Mouse (Mus musculus): ENCODE results near the gene Efcab12.
"Not testable (repeated sequence)": the region's sequence is repeated elsewhere in the genome, so short reads cannot be mapped to it uniquely, and the experiment has no call there.

Gene Efcab12

DNA sequence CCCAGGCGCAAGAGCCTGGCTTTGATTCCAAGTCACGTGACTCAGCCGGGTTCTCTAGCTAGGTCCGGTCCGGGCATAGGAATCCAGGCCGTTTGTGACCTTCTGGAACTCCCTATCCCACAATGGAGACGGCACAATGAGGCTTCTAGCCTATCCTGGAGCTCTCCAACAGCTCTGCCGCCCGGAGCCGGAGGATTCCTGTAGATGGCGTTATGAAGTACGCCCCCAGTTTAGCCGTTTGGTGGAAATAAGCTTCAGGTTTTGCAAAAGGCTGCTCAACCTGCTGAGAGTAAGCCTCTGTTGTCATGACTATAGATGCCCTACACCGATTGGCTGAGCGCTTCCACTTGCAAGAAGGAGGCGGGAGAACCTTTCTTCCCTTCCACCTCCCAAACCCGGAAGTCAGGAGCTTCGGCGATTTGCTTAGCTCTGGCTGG is at the start of gene Efcab12:
Efcab12 (minus strand) TSS at position 252 of the 437 bp plus-strand sequence.
- DNase-seq (ENCODE audit: low read depth, low spot score), result peak; percentile 40

DNA sequence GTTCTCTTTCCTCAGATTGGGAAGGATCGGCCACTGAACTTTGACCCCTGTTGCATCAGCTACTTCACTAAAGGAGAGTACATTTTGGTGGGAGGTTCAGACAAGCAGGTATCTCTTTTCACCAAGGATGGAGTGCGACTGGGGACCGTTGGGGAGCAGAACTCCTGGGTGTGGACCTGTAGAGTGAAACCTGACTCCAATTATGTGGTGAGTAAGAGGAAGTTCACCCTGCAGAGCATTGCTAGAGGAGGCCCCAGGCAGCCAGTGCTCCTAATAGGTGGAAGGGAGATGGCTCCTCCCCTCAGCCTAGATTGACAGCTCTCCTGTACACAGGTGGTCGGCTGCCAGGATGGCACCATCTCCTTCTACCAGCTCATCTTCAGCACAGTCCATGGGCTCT is 48.7 kb upstream of the Efcab12 start:
- DNase-seq (ENCODE audit: low read depth, low spot score), result no peak

DNA sequence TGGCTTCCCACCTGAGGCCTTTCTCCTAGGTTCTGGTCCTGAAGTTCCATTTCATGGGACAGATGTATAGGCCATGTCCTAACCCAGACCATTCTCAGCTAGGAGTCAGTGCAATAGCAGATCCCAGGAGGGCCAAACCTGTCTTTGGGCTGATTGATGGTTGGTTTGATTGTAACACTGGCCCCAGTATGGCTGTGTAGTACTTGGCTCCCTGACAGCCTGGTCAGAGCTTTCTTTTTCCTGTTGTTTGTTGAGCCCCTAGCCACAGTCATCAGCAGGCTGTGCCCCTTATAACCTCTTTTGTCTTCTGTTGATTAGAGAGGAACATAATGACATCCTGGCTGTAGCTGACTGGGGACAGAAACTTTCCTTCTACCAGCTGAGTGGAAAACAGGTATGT is 45.8 kb upstream of the Efcab12 start:
- DNase-seq (ENCODE audit: low read depth, low spot score), result no peak

DNA sequence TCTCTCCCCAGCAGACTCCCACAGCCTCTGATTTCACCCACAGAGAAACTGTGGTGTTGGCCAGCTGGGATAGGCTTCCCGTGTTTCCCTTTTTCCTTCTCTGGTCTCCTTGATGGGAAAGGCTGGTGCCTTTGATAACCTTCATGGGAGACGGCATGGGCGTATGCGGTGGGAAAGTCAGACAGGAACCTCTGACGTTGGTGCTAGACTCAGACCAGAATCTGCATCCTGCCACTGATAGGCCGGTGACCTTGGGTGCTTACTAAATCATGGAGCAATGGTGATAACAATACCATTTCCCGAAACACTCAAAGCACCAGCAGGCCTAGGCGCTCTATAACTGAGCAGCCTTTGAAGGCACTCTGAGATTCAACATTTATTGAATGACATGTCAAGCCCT is 42.5 kb upstream of the Efcab12 start:
- no peak for DNase-seq (ENCODE audit: low read depth, low spot score)

DNA sequence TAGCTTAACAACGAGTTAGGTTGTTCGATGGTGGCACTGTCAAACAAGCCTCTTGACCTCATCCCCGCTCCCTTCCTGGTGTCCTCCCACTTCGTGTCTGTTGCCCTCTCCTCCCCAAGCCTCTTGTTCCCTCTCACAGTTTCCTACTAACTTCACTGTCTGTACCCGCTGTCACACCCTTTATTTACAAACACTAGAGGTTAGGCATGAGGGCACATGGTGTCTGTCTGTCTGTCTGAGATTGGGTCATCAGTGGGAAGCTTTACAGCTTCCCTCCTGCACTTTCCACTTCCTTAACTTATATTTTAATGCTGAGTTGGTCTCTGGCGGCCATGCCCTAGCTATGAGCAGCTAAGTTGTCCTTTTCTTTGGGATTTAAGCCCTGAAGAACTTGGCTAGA is 41.5 kb upstream of the Efcab12 start:
- no peak for DNase-seq (ENCODE audit: low read depth, low spot score)

DNA sequence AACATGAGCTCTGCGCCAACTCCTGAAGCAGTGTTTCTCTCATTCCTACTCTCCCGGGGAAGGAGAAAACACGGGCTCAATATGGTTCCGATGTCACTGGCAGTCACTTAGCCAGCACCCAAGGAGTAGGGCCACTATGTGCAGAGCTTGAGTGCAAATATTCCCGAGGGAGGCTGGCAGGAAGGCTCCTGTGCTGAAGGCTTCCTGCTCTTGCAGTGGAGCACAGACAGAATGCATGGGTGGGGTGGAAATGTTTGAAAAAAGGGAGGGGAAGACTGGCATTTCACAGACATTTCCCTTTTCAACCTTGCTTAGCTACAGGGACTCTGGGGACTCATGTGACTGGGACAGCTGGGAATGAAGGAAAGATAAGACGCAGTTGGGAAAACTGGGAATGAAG is 40.5 kb upstream of the Efcab12 start:
- DNase-seq (ENCODE audit: low read depth, low spot score), result no peak

DNA sequence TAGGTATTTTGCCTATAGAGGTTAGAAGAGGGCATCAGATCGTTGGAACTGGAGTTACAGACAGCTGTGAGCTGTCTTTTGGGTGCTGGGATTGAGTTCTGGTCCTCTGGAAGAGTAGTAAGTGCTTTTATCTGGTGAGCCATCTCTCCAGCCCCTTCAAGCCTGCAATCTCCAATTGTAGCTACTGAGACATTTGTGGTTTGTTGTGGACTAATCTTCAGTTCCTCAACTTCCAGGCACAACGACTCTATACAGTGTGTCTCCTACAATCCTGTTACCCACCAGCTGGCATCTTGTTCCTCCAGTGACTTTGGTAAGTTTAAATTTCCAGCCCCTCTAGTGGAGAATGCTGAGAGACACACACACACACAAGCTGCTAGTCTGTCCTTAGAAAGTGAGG is 39.0 kb upstream of the Efcab12 start:
- no peak for DNase-seq (ENCODE audit: low read depth, low spot score)

DNA sequence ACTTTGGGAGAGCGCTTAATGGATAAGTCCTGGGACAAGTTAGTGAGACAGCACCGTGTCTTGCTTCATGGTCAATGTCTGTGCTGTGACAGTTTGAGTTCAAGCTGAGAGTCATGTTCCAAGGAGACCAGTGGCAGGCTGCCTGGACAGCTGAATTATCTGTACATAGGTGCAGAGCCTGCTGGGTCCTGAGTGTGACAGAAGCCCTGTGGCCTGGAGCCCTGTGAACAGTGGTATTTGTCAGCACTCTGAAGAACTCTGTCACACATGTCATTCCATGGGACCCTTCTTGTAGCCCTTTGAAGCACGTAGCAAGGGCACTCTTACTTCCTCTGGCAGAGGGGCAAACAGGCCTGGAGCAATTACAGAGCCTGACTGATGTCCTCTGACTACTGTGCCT is 33.1 kb upstream of the Efcab12 start:
- not testable (repeated sequence) for DNase-seq (ENCODE audit: low read depth, low spot score)

DNA sequence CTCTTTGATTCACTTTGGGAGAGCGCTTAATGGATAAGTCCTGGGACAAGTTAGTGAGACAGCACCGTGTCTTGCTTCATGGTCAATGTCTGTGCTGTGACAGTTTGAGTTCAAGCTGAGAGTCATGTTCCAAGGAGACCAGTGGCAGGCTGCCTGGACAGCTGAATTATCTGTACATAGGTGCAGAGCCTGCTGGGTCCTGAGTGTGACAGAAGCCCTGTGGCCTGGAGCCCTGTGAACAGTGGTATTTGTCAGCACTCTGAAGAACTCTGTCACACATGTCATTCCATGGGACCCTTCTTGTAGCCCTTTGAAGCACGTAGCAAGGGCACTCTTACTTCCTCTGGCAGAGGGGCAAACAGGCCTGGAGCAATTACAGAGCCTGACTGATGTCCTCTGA is 28.9 kb upstream of the Efcab12 start:
- not testable (repeated sequence) for DNase-seq (ENCODE audit: low read depth, low spot score)

DNA sequence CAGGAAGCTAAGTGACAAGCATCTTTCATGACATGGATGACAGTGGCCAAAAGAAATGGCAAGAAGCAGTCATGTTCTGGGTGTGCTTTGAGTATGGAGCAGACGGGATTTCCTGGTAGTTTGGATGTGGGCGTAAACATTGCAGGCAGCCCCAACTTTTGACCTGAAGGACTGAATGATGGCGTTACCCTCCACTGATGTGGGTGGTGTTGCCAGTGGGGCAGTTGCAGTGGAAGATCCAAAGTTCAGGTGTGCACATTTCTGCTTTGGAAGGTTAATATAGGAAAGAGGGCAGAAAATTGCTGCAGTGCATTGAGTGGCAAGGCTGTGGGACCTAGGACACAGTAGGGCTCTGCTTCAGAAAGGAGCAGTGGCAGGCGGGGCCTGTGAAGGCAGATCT is 27.0 kb upstream of the Efcab12 start:
- no peak for DNase-seq (ENCODE audit: low read depth, low spot score)

DNA sequence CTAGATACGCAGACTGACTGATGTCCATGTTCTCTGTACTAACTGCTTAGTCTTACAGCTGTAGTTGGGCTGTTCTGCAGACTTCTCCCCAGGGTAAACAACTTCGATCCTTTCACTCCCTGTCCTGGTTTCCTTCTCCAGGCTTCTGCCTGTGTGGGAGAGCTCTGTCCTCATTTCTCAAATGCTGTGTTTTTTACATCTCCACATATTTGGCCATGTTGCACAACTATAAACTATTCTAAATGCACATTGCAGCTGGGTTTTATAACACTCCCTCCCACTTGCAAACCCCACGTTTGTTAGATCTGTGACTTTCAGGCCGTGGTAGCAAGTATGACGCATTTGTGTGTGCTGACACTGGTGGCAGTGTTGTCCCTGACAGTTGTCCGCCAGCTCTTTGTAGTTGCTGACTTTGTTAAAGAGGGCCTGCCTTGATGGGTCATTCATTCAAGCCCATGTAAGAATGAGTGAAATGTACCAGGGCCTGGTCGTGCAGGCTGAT is 25.2 kb upstream of the Efcab12 start:
- no peak for DNase-seq (ENCODE audit: low read depth, low spot score)

DNA sequence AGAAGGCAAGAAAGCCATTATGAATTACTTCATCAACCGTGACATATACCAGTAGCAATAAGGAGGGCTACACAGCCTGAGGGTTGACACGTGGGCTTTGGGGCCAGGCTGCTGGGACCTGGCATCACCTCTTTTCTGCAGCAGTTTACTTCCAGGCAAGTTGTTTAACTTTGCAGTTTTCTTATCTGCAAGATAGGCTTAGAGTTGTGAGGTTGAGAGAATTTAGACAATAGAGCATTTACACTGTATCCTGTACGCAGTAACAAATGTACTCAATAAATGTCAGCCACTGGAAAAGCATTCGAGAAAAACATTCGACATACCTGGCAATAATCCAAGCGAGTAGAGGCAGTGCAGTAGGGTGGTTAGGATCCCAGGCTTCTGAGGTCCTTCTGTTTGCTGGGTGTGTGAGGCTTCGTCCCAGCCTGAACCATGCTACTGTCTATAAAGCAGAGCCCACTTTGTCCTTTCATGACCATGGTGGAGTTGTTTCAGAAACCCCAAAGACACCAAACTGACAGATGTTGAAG is 21.9 kb upstream of the Efcab12 start:
- no peak for DNase-seq (ENCODE audit: low read depth, low spot score)

DNA sequence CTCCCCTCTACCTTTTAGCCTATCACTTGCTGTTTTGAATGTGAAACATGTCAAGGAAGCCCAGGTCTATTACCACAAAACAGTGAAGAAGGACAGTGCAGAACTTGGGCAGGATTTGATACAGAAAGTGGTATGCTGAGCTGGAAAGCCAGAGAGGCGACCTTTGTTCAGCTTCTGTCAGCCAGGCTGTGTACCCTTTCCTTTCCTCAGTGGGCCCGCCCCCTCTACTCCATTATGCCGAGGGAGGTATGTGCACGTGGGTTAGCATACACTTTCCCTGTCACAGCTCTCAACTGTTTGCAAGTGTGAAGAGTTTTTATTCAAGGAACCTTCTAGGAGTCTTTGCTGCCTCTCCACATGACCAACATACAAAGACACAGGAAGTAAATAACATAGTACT is 21.0 kb upstream of the Efcab12 start:
- no peak for DNase-seq (ENCODE audit: low read depth, low spot score)

DNA sequence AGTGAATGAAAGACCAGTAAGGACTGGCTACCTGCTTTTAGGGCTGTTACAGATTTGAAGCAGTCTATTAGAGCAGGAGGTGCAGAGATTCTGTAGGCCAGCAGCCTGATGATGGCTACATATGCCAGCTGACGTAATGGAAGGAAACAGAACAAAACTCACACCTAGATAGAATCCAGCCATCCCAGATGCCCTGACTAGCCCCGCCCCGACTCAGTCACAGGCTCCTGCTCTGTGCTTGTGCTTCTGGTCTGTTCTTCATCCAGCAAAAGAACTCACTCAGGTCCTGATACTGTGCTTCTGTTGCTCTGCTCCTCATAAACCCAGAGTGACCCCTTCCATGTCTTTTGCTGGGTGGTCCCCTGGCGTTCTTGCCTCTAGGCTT is 18.1 kb upstream of the Efcab12 start:
- DNase-seq (ENCODE audit: low read depth, low spot score), result no peak

DNA sequence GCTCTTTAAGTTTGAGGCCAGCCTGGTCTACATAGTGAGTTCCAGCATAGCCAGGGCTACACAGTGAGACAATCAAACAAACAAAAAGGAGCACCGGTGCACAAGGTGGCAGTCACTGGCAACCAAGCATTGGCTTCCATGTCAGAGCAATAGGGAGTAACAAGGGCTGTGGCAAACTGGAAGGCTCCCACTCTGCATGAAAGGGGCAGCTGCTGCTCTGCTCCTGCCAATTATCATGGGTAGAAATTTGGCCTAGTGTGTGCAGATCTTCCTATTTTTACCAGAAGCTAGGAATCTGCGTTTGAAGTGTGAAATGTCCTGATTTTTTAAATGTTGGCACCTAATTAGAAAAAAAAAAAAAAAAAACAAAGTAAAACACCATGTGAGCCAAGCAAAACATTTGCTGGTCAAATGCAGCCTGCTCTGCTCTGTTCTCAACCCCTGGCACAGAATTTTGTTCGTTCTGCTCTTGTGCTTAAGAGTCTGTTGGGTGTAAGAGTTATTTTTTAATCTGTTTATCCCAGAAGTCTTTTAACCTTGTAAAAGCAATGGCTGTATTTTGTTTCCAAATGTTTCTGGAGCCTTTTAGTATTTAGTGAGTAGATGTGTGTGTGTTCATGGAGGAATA is 17.6 kb upstream of the Efcab12 start:
- DNase-seq (ENCODE audit: low read depth, low spot score), result no peak

DNA sequence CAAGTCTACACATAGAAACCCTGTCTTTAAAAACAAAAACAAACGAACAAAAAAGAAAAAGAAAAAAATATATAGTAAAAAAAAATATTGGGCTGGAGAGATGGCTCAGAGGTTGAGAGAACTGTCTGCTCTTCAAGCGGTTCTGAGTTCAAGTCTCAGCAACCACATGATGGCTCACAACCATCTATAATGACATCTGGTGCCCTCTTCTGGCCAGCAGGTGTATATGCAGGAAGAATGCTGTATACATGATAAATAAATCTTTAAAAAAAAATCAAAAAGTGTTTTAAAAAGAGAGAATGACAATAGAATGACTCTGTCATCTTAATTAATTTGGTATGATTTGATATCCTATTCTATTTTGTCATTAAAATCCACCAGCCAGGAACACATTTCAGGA is 16.2 kb upstream of the Efcab12 start:
- DNase-seq (ENCODE audit: low read depth, low spot score), result no peak

DNA sequence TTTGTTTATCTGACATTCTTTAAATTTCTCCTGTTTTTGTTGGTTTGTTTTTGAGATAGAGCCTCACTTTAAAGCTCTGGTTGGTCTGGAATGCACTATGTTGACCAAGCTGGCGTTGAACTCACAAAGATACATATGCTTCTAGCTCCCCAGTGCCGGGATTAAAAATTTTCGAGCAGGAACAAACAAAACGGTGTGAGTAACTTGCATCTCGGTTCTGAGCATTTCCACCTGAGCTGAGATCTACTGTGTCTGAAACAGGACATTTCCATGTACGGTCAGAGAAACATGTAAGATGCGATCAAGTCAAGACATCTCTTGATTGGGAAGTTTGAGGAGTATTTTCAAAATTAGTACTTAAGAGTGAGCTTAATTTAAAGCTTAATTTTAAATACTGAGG is 15.8 kb upstream of the Efcab12 start:
- no peak for DNase-seq (ENCODE audit: low read depth, low spot score)

DNA sequence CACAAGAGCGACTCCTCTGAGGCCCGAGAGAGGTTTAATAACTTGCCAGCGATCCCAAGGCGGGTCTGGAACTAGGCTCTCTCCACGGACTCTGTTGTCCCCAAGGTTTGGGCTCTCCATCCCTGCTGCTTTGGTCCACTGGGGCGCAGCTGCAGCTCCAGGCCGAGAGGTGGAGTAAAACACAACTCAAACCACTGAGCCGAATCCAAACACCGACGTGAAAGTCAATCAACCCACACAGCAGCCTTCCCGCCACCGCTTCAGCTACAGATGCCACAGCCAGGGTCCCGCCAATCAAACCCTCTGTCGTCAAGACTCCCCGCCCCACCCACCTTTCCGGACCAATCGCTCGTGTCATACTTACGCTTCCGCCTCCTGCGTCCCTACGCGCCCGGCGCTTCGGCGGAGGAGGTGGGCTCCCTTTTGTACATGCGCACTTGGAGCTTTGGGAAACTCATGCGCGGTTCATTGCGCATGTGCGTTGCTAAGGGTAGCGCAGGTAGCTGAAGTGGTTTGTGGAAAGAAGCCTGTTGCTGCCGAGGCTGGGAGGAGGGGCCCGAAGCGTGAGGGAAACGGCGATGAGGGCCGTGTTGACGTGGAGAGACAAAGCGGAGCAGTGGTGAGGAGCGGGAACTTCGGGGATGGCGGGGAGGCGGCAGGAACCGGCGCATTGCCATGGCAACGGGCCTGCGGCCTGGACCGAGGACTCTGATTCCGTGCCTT is 15.0 kb upstream of the Efcab12 start, which contains the start of the genes Mbd4 and Ift122:
Mbd4 (minus strand) TSS at position 281 of the 723 bp plus-strand sequence.
Ift122 (plus strand) TSS at position 380 of the 723 bp plus-strand sequence.
- peak; percentile 96 for DNase-seq (ENCODE audit: low read depth, low spot score)

DNA sequence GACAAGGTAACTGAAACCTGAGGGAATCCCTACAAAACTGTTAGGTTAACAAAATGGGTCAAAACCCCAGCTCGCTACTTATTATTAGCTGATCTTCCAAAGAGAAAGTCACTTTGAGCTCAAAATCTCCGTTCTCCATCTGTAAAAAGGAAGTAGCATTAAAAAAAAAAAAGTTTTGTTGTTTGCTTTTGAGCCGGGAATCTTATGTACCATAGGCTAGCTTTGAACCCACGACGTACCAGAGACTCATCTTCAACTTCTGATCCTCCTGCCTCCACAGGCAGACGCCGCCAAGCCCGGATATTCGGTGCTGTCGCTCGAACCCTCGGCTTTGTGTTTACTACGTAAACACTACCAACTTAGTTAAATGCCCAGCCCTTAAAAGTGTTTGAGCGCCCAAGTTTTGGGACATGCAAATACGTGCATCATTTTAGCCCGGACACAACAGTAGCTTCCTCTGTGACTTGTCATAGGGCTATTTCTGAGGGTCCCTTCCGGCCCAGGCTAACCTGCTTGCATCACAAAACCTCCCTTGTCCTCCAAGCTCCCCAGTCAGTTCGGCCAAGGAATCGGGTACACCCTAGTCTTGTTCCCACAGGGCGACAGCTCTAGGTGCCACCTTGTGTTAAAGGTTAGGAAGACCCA is 14.4 kb upstream of the Efcab12 start:
- DNase-seq (ENCODE audit: low read depth, low spot score), result no peak

DNA sequence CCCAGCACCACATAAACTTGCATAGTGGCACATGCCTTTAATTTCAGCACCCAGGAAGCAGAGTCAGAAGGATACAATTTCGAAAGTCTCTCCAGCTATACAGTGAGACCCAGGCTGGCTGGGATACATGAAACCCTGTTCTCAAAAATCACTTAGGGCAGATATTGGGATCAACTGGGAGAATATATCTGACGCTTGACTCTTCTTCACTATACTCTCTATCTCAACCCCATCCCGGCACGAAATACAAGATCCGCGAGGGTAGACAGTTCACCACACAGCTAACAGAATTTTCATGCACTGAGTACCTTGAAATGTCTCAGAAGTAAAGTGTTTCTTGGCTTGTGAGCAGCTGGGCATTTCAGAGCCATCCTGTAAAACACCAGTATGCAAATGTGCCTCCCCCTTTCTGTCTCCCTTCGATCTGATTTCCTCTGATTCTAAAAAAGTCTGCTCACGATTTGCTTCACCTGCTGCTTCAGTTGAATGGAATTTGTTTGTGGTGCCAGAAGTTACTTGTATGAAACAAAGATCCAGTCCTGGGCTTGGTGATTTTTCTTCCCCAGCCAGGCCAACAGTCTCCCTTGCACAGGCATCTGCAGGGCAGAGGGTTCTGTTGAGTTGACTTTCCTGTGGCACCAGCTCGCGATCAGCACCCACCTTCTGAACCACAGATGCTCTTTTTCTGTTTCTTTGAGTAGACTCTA is 10.5 kb upstream of the Efcab12 start:
- DNase-seq (ENCODE audit: low read depth, low spot score), result no peak

DNA sequence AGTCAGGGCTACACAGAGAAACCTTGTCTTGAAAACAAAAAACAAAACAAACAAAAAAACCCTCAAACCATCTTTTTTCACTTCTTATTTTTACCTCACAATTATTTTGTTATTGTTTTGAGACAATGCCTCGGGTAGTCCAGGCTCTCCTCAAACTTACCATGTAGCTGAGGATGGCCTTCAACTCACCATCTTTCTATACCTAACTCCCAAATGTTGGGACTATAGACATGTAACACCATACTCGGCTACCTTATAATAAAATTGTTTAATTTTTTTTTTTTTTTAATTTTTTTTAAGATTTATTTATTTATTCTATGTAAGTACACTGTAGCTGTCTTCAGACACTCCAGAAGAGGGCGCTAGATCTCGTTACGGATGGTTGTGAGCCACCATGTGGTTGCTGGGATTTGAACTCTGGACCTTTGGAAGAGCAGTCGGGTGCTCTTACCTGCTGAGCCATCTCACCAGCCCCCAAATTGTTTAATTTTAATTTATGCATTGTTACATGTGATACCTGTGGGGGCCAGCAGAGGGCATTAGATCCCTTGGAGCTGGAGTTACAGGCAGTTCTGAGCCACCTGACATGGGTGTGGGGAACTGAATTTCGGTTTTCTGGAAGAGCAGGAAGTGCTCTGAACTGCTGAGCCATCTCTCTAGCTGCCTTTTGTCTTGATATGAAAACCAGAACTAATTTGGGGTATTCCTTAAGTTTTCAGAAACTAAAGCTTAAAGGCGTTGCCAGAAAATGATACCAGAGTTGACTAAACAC is 8.6 kb upstream of the Efcab12 start:
- DNase-seq (ENCODE audit: low read depth, low spot score), result no peak
